In the genomic region with DNA sequence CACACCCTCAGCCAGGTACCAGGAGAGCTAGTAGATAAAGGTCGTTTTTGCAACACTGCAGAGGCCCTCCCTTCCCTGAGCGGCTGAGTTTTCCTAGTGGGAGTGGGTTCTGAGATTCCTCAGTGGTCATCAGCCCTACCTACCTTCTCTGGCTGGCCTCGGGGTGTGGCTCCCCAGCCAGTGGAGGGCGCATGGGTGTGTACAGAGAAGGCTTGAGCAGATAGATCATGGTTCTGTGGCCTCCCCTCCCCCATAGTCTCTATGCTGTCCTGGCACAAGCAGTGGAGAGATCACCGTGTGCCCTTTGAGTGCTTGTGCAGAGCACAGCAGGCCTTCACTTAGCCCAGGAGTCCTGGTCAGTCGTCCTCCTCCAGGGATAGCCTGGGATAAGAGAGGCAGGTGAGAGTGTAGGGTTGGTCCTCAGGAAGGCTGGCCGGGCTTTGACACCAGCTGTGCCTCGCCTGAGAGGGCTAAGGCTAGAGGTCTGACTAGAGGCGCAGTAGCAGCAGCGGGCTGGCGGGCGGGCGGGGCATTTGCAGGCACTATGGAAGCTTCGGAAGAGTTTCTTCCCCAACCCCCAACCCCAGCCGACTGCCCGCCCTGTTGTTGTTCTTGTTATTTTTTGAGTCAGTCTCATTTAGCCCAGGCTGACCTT, we compare ENCODE assay signal across 9 mouse cellular contexts. TPM values are rescaled to one million over a fixed set of nuclear protein-coding genes. Genes with fewer than 3 reads are reported as not detected.
DNase-seq lines count a peak whose midpoint lies in the region; ATAC-seq lines count a peak whose summit lies in the region.
"Had no signal": no experiment of that assay in that cellular context is flagged by ENCODE, and none has a peak within 500 bp of the region (broad histone marks: within the 10 kb centered on the region; RNA-seq: fewer than 3 reads in every experiment).

No protein-coding gene starts in this region.

- H3K4me3 ChIP-seq in liver, embryonic 11.5 days (ENCODE audit: low read depth, low read length) = no peak overlapping the region
- H3K4me3 ChIP-seq in hindbrain, embryonic 11.5 days (ENCODE audit: low read depth, low read length) = no peak overlapping the region
- H3K4me3 ChIP-seq: embryonic facial prominence, embryonic 12.5 days had no signal

- no peaks in the 10 kb centered on the region for H3K36me3 ChIP-seq in liver, embryonic 11.5 days (ENCODE audit: control insufficient read depth, insufficient read depth, low read length)
- no peaks in the 10 kb centered on the region; the same call in 1 of the 2 replicates for H3K36me3 ChIP-seq in hindbrain, embryonic 11.5 days (ENCODE audit: control insufficient read depth, insufficient read depth, low read length)
- H3K36me3 ChIP-seq: embryonic facial prominence, embryonic 12.5 days had no signal

- H3K9ac ChIP-seq in liver, embryonic 11.5 days (ENCODE audit: low read depth, low read length) = peak overlapping the region; percentile 26; the same call in 1 of the 2 replicates
- H3K9ac ChIP-seq in hindbrain, embryonic 11.5 days (ENCODE audit: low read depth, low read length) = no peak overlapping the region
- H3K9ac ChIP-seq: embryonic facial prominence, embryonic 12.5 days had no signal

- no peak overlapping the region for H3K27ac ChIP-seq in liver, embryonic 11.5 days (ENCODE audit: low read depth, low read length)
- no peak overlapping the region for H3K27ac ChIP-seq in hindbrain, embryonic 11.5 days (ENCODE audit: low read depth, low read length)
- H3K27ac ChIP-seq: embryonic facial prominence, embryonic 12.5 days had no signal

- peaks cover 33% of the 10 kb centered on the region for H3K4me1 ChIP-seq in liver, embryonic 11.5 days (replicated peaks; ENCODE audit: control insufficient read depth, insufficient read depth, low read length)
- H3K4me1 ChIP-seq in hindbrain, embryonic 11.5 days (replicated peaks; ENCODE audit: control insufficient read depth, insufficient read depth, low read length) = 0 out of 2 replicates have a peak, but pooled peaks cover 4% of the 10 kb centered on the region

- no peaks in the 10 kb centered on the region for H3K9me3 ChIP-seq in liver, embryonic 11.5 days (ENCODE audit: control insufficient read depth, low read length)
- H3K9me3 ChIP-seq in hindbrain, embryonic 11.5 days (ENCODE audit: control insufficient read depth, low read length) = no peaks in the 10 kb centered on the region
- H3K9me3 ChIP-seq: embryonic facial prominence, embryonic 12.5 days had no signal

- peak overlapping the region; percentile 28; the same call in 1 of the 2 replicates for H3K4me2 ChIP-seq in liver, embryonic 11.5 days
- no peak overlapping the region for H3K4me2 ChIP-seq in hindbrain, embryonic 11.5 days (replicated peaks; ENCODE audit: low read depth, low read length)
- H3K4me2 ChIP-seq: embryonic facial prominence, embryonic 12.5 days had no signal

- H3K27me3 ChIP-seq in liver, embryonic 11.5 days (replicated peaks; ENCODE audit: control insufficient read depth, insufficient read depth, low read length) = peaks cover 24% of the 10 kb centered on the region
- peaks cover 8% of the 10 kb centered on the region; the same call in 1 of the 2 replicates for H3K27me3 ChIP-seq in hindbrain, embryonic 11.5 days (ENCODE audit: control insufficient read depth, insufficient read depth, low read length)

- WGBS in liver, embryonic 11.5 days = 31% methylated on average over 16 of the region's 16 CpGs
- 37% methylated on average over 16 of the region's 16 CpGs for WGBS in hindbrain, embryonic 11.5 days

- peak; percentile 45 for ATAC-seq in liver, embryonic 11.5 days (replicated peaks; ENCODE audit: low FRiP score)
- no peak for ATAC-seq in hindbrain, embryonic 11.5 days (ENCODE audit: low FRiP score)

- peak; percentile 77 for DNase-seq in urinary bladder, postnatal 14 days (ENCODE audit: low spot score)
- DNase-seq in urinary bladder, postnatal 10 days (ENCODE audit: low spot score) = no peak
- DNase-seq in heart, adult 18-20 months = peak; percentile 75 to 78
- DNase-seq in liver, embryonic 11.5 days (ENCODE audit: low spot score) = no peak
- DNase-seq in spleen, postnatal 4 days (ENCODE audit: low spot score in 2 of 2) = peak; percentile 76 to 84
- no peak for DNase-seq in embryo, embryonic 9.5 days (ENCODE audit: extremely low spot score)
- no peak for DNase-seq in ovary, postnatal 14 days (ENCODE audit: low spot score)
- DNase-seq in hindbrain, embryonic 11.5 days (ENCODE audit: low spot score) = no peak

RNA-seq across cellular contexts. Expression of gene Crip1, which starts 2.4 kb away (rescaled TPM):
- total RNA-seq in heart, adult 18-20 months (2021) = 100 to 1,000 TPM; 191 to 201 TPM
- polyA plus RNA-seq in liver, embryonic 11.5 days (2014; fragmentation: Nextera tagmentation; extraction: Ambion mirVana) = 148 and 150 TPM in 2 replicates
- 76.0 and 84.7 TPM in 2 replicates for polyA plus RNA-seq in hindbrain, embryonic 11.5 days (2014; fragmentation: Nextera tagmentation; extraction: Ambion mirVana)

RNA-seq across cellular contexts. Expression of gene Tedc1, which starts 7.7 kb away (rescaled TPM):
- total RNA-seq in heart, adult 18-20 months (2021) = under 1 TPM; 0.31 to 0.89 TPM
- polyA plus RNA-seq in liver, embryonic 11.5 days (2014; fragmentation: Nextera tagmentation; extraction: Ambion mirVana) = 23.5 and 24.2 TPM in 2 replicates
- polyA plus RNA-seq in hindbrain, embryonic 11.5 days (2014; fragmentation: Nextera tagmentation; extraction: Ambion mirVana) = 28.8 and 31.4 TPM in 2 replicates

RNA-seq across cellular contexts. Expression of gene Crip2, which starts 8.5 kb away (rescaled TPM):
- total RNA-seq in heart, adult 18-20 months (2021) = 1,000 to 10,000 TPM; 1,463 to 1,557 TPM
- 80.6 and 86.9 TPM in 2 replicates for polyA plus RNA-seq in liver, embryonic 11.5 days (2014; fragmentation: Nextera tagmentation; extraction: Ambion mirVana)
- 208 TPM in 2 replicates for polyA plus RNA-seq in hindbrain, embryonic 11.5 days (2014; fragmentation: Nextera tagmentation; extraction: Ambion mirVana)

RNA-seq across cellular contexts. Expression of gene Tmem121, which starts 37.2 kb away (rescaled TPM):
- not detected for total RNA-seq in heart, adult 18-20 months (2021)
- polyA plus RNA-seq in liver, embryonic 11.5 days (2014; fragmentation: Nextera tagmentation; extraction: Ambion mirVana) = 1.1 and 2.0 TPM in 2 replicates
- 8.9 and 10.8 TPM in 2 replicates for polyA plus RNA-seq in hindbrain, embryonic 11.5 days (2014; fragmentation: Nextera tagmentation; extraction: Ambion mirVana)

RNA-seq across cellular contexts. Expression of gene Mta1, which starts 50.4 kb away (rescaled TPM):
- total RNA-seq in heart, adult 18-20 months (2021) = 10 to 100 TPM; 43.9 to 46.2 TPM
- 17.7 and 19.2 TPM in 2 replicates for polyA plus RNA-seq in liver, embryonic 11.5 days (2014; fragmentation: Nextera tagmentation; extraction: Ambion mirVana)
- 17.2 and 19.4 TPM in 2 replicates for polyA plus RNA-seq in hindbrain, embryonic 11.5 days (2014; fragmentation: Nextera tagmentation; extraction: Ambion mirVana)

Comparison
In these comparisons a context has a peak if more than half of its experiments do, and no peak if none do; other contexts are left out.
1. DNase-seq: peak in urinary bladder, postnatal 14 days (single experiment), heart, adult 18-20 months (2 of 2) and spleen, postnatal 4 days (2 of 2); none in urinary bladder, postnatal 10 days (single experiment), liver, embryonic 11.5 days (single experiment), embryo, embryonic 9.5 days (single experiment), ovary, postnatal 14 days (single experiment) and hindbrain, embryonic 11.5 days (single experiment).